Mouse (Mus musculus) CH12.LX (cell line): Measurements from ENCODE around the gene Gm28053. TPM values are rescaled to one million over a fixed set of nuclear protein-coding genes. Genes with fewer than 3 reads are reported as not detected.
A peak's percentile ranks its signal among the peaks of the same experiment; 100 is the strongest.

Experiments
- DNase-seq: peaks from one replicate; pipeline ENCODE4 v3.0.0-alpha.2; 2013; ENCODE audit errors: extremely low read depth
- H3K27ac ChIP-seq: 2 replicates; pipeline ENCODE4 v1.5.1; 2012; ENCODE audit warnings: low read depth, mild to moderate bottlenecking, control low read depth, moderate library complexity; ENCODE audit not compliant: insufficient read depth
- H3K27me3 ChIP-seq: replicated peaks from 2 replicates; pipeline ENCODE3; 2012; ENCODE audit warnings: inconsistent platforms
- H3K36me3 ChIP-seq, 2 experiments: replicated peaks in 1 of 2; 2 replicates each; pipeline versions ENCODE3 to v1.6.1; 2012; ENCODE audit warnings: inconsistent platforms in 1 of 2, low read length in 1 of 2, mild to moderate bottlenecking in 1 of 2, mixed read lengths in 1 of 2, moderate library complexity in 1 of 2; ENCODE audit not compliant: control insufficient read depth in 1 of 2, insufficient read depth in 1 of 2
- H3K4me1 ChIP-seq, 2 experiments: 2 replicates each; pipeline ENCODE4 v1.6.1; 2012; ENCODE audit warnings: inconsistent platforms in 1 of 2, moderate library complexity in 1 of 2; ENCODE audit not compliant: insufficient read depth in 2 of 2, control insufficient read depth in 1 of 2
- H3K4me2 ChIP-seq: 2 replicates; pipeline ENCODE4 v1.6.1; 2012; ENCODE audit warnings: low read depth, mild to moderate bottlenecking, control low read depth; ENCODE audit not compliant: poor library complexity, insufficient read depth, severe bottlenecking
- H3K4me3 ChIP-seq, 3 experiments: fragments of 150-350 bp in 1 of 3; sonication (generic) in 1 of 3; replicated peaks in 1 of 3; 2 replicates each; pipeline versions ENCODE3 to v1.5.1; 2011 to 2012; ENCODE audit warnings: low read depth in 2 of 3, low read length in 2 of 3, mild to moderate bottlenecking in 2 of 3, moderate library complexity in 2 of 3, control low read depth in 1 of 3, improper control_type of control experiment in 1 of 3, inconsistent platforms in 1 of 3, mixed read lengths in 1 of 3; ENCODE audit not compliant: poor library complexity in 1 of 3
- H3K79me2 ChIP-seq: replicated peaks from 2 replicates; pipeline ENCODE4 v1.6.1; 2012; ENCODE audit warnings: mild to moderate bottlenecking, moderate library complexity; ENCODE audit not compliant: control insufficient read depth, poor library complexity, insufficient read depth, severe bottlenecking; ENCODE audit errors: extremely low read depth
- H3K9ac ChIP-seq: 2 replicates; pipeline ENCODE4 v1.6.1; 2012; ENCODE audit warnings: low read depth, mild to moderate bottlenecking, control low read depth, moderate library complexity; ENCODE audit not compliant: insufficient read depth
- H3K9me3 ChIP-seq: replicated peaks from 2 replicates; pipeline ENCODE3; 2012; ENCODE audit warnings: low read length, inconsistent platforms, mixed read lengths
- CHD1 ChIP-seq: IDR thresholded peaks from 2 replicates; pipeline ENCODE4 v1.6.1; 2012; ENCODE audit warnings: low read depth, low read length, improper control_type of control experiment, inconsistent platforms
- CTCF ChIP-seq, 2 experiments: IDR thresholded peaks in 1 of 2; conservative IDR thresholded peaks in 1 of 2; 2 replicates each; pipeline ENCODE4 v1.5.1; 2011 to 2012; ENCODE audit warnings: low read depth in 2 of 2, low read length in 2 of 2, improper control_type of control experiment in 1 of 2, inconsistent platforms in 1 of 2, mild to moderate bottlenecking in 1 of 2, moderate library complexity in 1 of 2
- E2F4 ChIP-seq: IDR thresholded peaks from 2 replicates; pipeline ENCODE4 v1.6.1; 2011; ENCODE audit warnings: low read depth, low read length, improper control_type of control experiment; ENCODE audit not compliant: insufficient replicate concordance
- EP300 ChIP-seq: IDR thresholded peaks from 2 replicates; pipeline ENCODE4 v1.6.1; 2011; ENCODE audit warnings: low read length, improper control_type of control experiment
- JUN ChIP-seq: IDR thresholded peaks from 2 replicates; pipeline ENCODE4 v1.6.1; 2011; ENCODE audit warnings: low read depth, mild to moderate bottlenecking, low read length, improper control_type of control experiment, moderate library complexity; ENCODE audit not compliant: insufficient read depth
- MAFK ChIP-seq: IDR thresholded peaks from 2 replicates; pipeline ENCODE4 v1.6.1; 2011; ENCODE audit warnings: low read length, improper control_type of control experiment; ENCODE audit not compliant: insufficient replicate concordance
- MAX ChIP-seq: IDR thresholded peaks from 2 replicates; pipeline ENCODE4 v1.6.1; 2011; ENCODE audit warnings: low read length, improper control_type of control experiment
- MEF2A ChIP-seq: IDR thresholded peaks from 2 replicates; pipeline ENCODE4 v1.6.1; 2014; ENCODE audit warnings: low read depth, mild to moderate bottlenecking, inconsistent platforms, low read length, improper control_type of control experiment, borderline replicate concordance
- NRF1 ChIP-seq: IDR thresholded peaks from 2 replicates; pipeline ENCODE4 v1.6.1; 2014; ENCODE audit warnings: low read depth, mild to moderate bottlenecking, inconsistent platforms, low read length, improper control_type of control experiment, moderate library complexity
- SIN3A ChIP-seq: IDR thresholded peaks from 2 replicates; pipeline ENCODE4 v1.6.1; 2012; ENCODE audit warnings: low read length, improper control_type of control experiment, inconsistent platforms
- SMC3 ChIP-seq: IDR thresholded peaks from 2 replicates; pipeline ENCODE4 v1.6.1; 2011; ENCODE audit warnings: low read depth, low read length, improper control_type of control experiment
- UBTF ChIP-seq: IDR thresholded peaks from 2 replicates; pipeline ENCODE4 v1.6.1; 2012; ENCODE audit warnings: low read depth, mild to moderate bottlenecking, inconsistent platforms, low read length, improper control_type of control experiment, moderate library complexity
- dilution Hi-C: fragments of 300-500 bp; cut with MboI; formaldehyde crosslinking; loops from 2 replicates; pipeline ENCODE4 v1.14.3; 2020; ENCODE audit warnings: low sequenced_read_pairs; ENCODE audit not compliant: extremely low pct_unique_long_range_greater_than_20kb, extremely low pct_ligation_motif_present
- in situ Hi-C: fragments of 300-500 bp; cut with MboI; formaldehyde crosslinking; loops from 3 replicates; pipeline ENCODE4 v1.14.3; 2019; ENCODE audit warnings: low sequenced_read_pairs, low pct_ligation_motif_present, low pct_unique_long_range_greater_than_20kb, mixed read lengths
- polyA plus RNA-seq: library from polyadenylated mRNA; unstranded; fragments of >175 nt; gene quantifications from 2 replicates; pipeline ENCODE4 v1.2.1, GENCODE M21; 2012; ENCODE audit warnings: low read depth; ENCODE audit not compliant: insufficient read length
- total RNA-seq, 2 experiments: library from RNA; depleted of rRNA; stranded (reverse); fragments of 300-350 nt in 1 of 2; fragments of >200 nt in 1 of 2; gene quantifications; 2 replicates each; pipeline ENCODE4 v1.2.3; 2012 to 2014

Gm28053 gene
- total and polyA plus RNA-seq, 3 experiments: 8.0 to 22.7 (median 10.0) TPM

DNA sequence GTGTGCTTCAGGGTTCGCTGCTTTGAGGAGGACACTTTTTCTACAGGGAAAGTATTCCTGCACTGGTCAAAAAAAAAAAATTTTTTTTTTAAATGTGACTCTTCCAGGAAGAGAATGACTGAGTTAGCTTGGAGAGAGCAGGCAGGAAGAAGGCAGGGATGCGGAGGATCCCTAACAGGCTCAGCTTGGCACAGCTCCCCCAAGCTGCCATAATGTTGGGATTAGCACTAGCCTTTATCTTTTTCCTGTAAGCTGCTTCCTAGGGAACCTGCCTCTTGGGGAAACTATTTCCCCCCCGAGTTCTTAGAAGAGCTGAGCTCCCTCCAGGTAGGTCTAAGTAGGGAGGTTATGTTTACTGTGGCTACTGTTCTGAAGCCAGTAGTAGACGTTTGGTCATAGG, 33.6 kb upstream of the Gm28053 start:
- Histone ChIP-seq H3K4me1 (peaks cover 14 to 71% of the 10 kb centered on the region in 2 experiments), H3K27me3 (no peaks in the 10 kb centered on the region), H3K9me3 (no peaks in the 10 kb centered on the region), H3K79me2 (peaks cover 40% of the 10 kb centered on the region), H3K9ac (peak overlapping the region; percentile 96), H3K27ac (peak overlapping the region; percentile 97), H3K36me3 (peaks cover 5 to 20% of the 10 kb centered on the region in 2 experiments), H3K4me2 (peak overlapping the region; percentile 96), H3K4me3 (peak overlapping the region; percentile 56 to 76 (median 63))
- in situ Hi-C loops (loop anchor here (5.0 kb wide), 1 partner anchor 38 kb away; the partner anchor contains the start of gene Gimap8), dilution Hi-C loops (no loop called here)
- TF ChIP-seq SMC3: no peak
- TF ChIP-seq MAFK: no peak
- peak; percentile 65; the same call in 1 of the 2 replicates for TF ChIP-seq SIN3A
- TF ChIP-seq MAX: no peak
- 0 out of 2 replicates have a peak, but pooled peaks have one; percentile 14 for TF ChIP-seq UBTF
- TF ChIP-seq CHD1: peak; percentile 52; the same call in 1 of the 2 replicates
- DNase-seq: no peak

DNA sequence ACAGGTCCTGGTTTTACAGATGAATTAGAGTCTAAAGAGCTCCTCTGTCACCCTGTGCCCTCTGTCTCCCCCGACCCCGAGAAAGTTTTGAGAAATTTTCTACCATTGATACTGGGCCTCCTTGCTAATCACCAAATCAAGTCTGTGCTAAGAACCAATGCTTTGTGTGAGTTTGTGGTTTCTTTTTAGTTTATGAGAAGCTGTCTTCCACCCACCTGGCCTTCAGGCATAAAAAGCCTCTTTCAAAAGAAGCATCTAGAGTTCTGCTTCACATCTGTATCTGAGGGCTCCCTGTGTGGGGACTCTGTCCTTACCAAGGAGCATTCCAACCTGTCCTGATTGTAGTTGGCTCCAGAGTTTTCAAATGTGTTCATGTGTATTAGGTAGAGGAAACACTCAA, 33.2 kb upstream of the Gm28053 start:
- TF ChIP-seq EP300 (0 out of 2 replicates have a peak, but pooled peaks have one; percentile 11), E2F4 (no peak), CHD1 (peak; percentile 81; the same call in 1 of the 2 replicates), MEF2A (no peak), JUN (no peak), NRF1 (0 out of 2 replicates have a peak, but pooled peaks have one; percentile 14), CTCF (conservative IDR thresholded peaks at IDR 0.05 in 1 of 2, IDR thresholded peaks at IDR 0.05 in 1 of 2; ENCODE audit: low read depth in 2 of 2, low read length in 2 of 2) (no peak)
- TF ChIP-seq, all 38 proteins: peak for 3
- peak overlapping the region; percentile 96 for H3K4me2 ChIP-seq
- H3K36me3 ChIP-seq: peaks cover 8 to 20% of the 10 kb centered on the region in 2 experiments
- H3K79me2 ChIP-seq: peaks cover 44% of the 10 kb centered on the region
- H3K27ac ChIP-seq: peak overlapping the region; percentile 97
- H3K27me3 ChIP-seq: no peaks in the 10 kb centered on the region
- dilution Hi-C loops: no loop called here
- peak overlapping the region; percentile 56 to 76 (median 63) for H3K4me3 ChIP-seq
- H3K4me1 ChIP-seq: peaks cover 10 to 71% of the 10 kb centered on the region in 2 experiments
- no peaks in the 10 kb centered on the region for H3K9me3 ChIP-seq
- no peak for DNase-seq
- H3K9ac ChIP-seq: peak overlapping the region; percentile 96
- in situ Hi-C loops: no loop called here
